Mouse (Mus musculus): ENCODE measurements at regions not wholly inside any gene's neighbourhood (a gene's known extent, or its start where the extent isn't known, plus 50 kb on each side); places are given as distances from the start of the nearest gene placed in this dataset.

DNA sequence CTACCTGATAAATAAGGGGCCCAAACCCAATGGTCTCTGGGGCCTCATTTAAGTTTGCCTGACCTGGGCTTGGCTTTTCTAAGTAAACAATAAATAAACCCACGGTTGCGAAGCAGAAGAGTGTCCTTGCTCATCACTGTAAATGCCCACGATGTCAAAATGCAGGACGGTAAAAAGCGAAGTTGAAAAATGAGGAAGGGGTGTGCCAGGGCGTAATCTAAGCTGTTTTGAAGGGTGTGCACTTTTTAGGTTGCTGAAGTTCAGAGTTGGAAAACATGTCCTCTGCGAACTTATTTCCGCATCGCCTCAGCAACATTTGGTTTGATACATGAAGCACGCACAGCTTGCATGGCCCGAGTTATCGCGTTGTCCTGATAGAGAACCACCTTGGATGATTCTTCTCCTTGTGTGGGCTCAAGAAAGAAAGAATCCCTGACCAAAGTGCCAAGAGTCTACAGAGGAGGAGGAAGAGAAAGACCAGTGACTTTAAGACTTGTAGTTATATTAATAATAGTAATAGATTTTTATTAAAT lies 119.0 kb upstream of the Zeb2 start:
- TF ChIP-seq CTCF (IDR thresholded peaks at IDR 0.05; ENCODE audit: low read depth, low read length) (no peak), POLR2A (IDR thresholded peaks at IDR 0.05; ENCODE audit: borderline replicate concordance, low read depth, low read length) (no peak)

Data from bone marrow macrophage, adult 2 months (primary cell).